Mouse (Mus musculus) stomach, embryonic 15.5 days (tissue): ENCODE measurements at regions not wholly inside any gene's neighbourhood (a gene's known extent, or its start where the extent isn't known, plus 50 kb on each side); places are given as distances from the start of the nearest gene placed in this dataset.
A peak's percentile ranks its signal among the peaks of the same experiment; 100 is the strongest.

Experiments
- ATAC-seq: fragments of 200-750 bp; cut with Nextera tagmentation; 2 replicates; pipeline ENCODE4 v1.8.0; 2017; ENCODE audit warnings: low read depth, moderate number of reproducible peaks, moderate TSS enrichment; ENCODE audit not compliant: insufficient read depth, low FRiP score
- H3K27ac ChIP-seq: fragments of 300-500 bp; sonication (generic); 2 replicates; pipeline ENCODE4 v1.5.1; 2015; ENCODE audit warnings: mild to moderate bottlenecking, inconsistent platforms
- H3K27me3 ChIP-seq: fragments of 300-500 bp; sonication (generic); replicated peaks from 2 replicates; pipeline ENCODE4 v1.6.1; 2015; ENCODE audit warnings: inconsistent platforms
- H3K36me3 ChIP-seq: fragments of 300-500 bp; sonication (generic); 2 replicates; pipeline ENCODE4 v1.6.1; 2015; ENCODE audit warnings: inconsistent platforms
- H3K4me1 ChIP-seq: fragments of 300-500 bp; sonication (generic); 2 replicates; pipeline ENCODE4 v1.6.1; 2015; ENCODE audit warnings: inconsistent platforms
- H3K4me2 ChIP-seq: fragments of 300-500 bp; sonication (generic); 2 replicates; pipeline ENCODE4 v1.6.1; 2015; ENCODE audit warnings: mild to moderate bottlenecking, inconsistent platforms
- H3K4me3 ChIP-seq: fragments of 300-500 bp; sonication (generic); replicated peaks from 2 replicates; pipeline ENCODE4 v1.5.1; 2015; ENCODE audit warnings: inconsistent platforms
- H3K9ac ChIP-seq: fragments of 300-500 bp; sonication (generic); 2 replicates; pipeline ENCODE4 v1.6.1; 2015; ENCODE audit warnings: inconsistent platforms
- H3K9me3 ChIP-seq: fragments of 300-500 bp; sonication (generic); 2 replicates; pipeline ENCODE4 v1.6.1; 2016; ENCODE audit warnings: inconsistent platforms
- WGBS: fragments of 180-500 bp; shearing (Covaris S2); methylation state at CpG from one replicate; pipeline ENCODE4 v1.1.7; 2015; 5-methylcytosine and 5-hydroxymethylcytosine counted together

DNA sequence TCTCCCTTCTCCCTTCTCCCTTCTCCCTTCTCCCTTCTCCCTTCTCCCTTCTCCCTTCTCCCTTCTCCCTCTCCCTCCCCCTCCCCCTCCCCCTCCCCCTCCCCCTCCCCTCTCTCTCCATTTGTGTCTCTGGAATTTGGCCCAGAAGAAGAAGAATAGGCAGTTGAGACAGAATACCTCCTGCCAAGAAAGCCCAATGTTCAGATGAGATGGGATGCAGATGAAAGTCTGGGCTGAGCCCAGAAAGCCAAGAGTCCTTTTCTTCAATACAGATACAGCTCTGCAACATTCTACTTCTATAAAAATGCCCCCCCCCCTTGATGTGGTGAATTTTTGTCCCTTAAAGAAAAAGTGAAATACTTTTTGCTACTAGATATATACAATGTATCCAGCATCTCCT, 489.2 kb downstream of the Kcnj2 start:
- Histone ChIP-seq H3K27ac (no peak overlapping the region), H3K27me3 (no peaks in the 10 kb centered on the region), H3K9me3 (no peaks in the 10 kb centered on the region), H3K36me3 (no peaks in the 10 kb centered on the region), H3K9ac (no peak overlapping the region), H3K4me3 (no peak overlapping the region), H3K4me2 (no peak overlapping the region), H3K4me1 (no peaks in the 10 kb centered on the region)
- ATAC-seq, result no peak

- Histone ChIP-seq H3K4me1 (no peaks in the 10 kb centered on the region), H3K27ac (no peak overlapping the region), H3K27me3 (no peaks in the 10 kb centered on the region), H3K4me3 (no peak overlapping the region), H3K9me3 (no peaks in the 10 kb centered on the region), H3K4me2 (no peak overlapping the region), H3K36me3 (no peaks in the 10 kb centered on the region), H3K9ac (no peak overlapping the region)
- WGBS, result 75% methylated on average over 6 of the region's 6 CpGs
- ATAC-seq, result no peak
These were observed 489.7 kb downstream of the Kcnj2 start for GRCm38 (mm10) chr11:111555615-111556014.

- Histone ChIP-seq H3K4me1 (no peaks in the 10 kb centered on the region), H3K27ac (no peak overlapping the region), H3K4me3 (no peak overlapping the region), H3K9me3 (no peaks in the 10 kb centered on the region), H3K27me3 (no peaks in the 10 kb centered on the region), H3K4me2 (no peak overlapping the region), H3K9ac (no peak overlapping the region), H3K36me3 (no peaks in the 10 kb centered on the region)
- ATAC-seq, result no peak
- 75% methylated on average over 9 of the region's 9 CpGs for WGBS
These were observed 492.6 kb downstream of the Kcnj2 start for GRCm38 (mm10) chr11:111558302-111559140.

DNA sequence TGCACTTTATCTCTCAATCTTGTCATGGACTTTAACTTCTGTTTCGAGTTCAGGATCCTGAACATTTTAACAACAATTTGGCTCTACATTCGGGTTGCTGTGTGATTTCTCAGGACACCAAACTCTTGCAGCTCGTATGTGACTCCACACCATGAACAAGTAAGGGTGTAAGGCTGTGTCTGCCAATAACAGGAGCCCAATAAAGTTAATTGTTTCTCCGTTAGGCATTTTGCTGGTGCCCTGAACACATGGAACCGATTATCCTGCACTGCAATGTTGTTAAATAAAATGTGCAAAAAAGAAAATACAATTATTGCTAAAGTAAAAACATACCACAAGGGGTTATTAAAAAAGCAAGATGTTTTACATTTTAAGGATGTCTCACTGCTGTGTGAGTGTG, 497.2 kb downstream of the Kcnj2 start:
- WGBS, result 72% methylated on average over 5 of the region's 5 CpGs

DNA sequence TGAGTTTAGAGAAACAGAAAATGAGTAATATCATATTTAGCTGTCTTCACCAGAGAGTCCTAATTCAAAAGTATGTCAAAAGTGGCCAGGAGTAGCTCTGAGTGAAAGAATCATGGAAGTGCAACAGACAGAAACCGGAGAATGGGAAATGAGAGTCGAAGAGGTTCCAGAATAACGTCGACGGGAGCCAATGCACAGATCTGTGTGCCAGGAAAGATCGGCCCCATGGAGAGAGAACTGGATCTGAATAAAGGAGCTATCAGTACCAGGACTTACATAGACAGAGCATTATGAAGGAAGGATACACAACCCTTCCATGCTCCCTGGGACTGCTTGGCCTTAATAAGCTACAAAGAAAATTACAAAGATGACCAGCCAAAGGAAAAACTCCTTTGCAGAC, 502.1 kb downstream of the Kcnj2 start:
- no peaks in the 10 kb centered on the region for H3K27me3 ChIP-seq
- H3K9ac ChIP-seq, result no peak overlapping the region
- no peaks in the 10 kb centered on the region for H3K9me3 ChIP-seq
- H3K27ac ChIP-seq, result no peak overlapping the region
- WGBS, result 82% methylated on average over 6 of the region's 6 CpGs
- no peak for ATAC-seq
- H3K4me1 ChIP-seq, result no peaks in the 10 kb centered on the region
- no peak overlapping the region for H3K4me2 ChIP-seq
- H3K36me3 ChIP-seq, result no peaks in the 10 kb centered on the region
- H3K4me3 ChIP-seq, result no peak overlapping the region

More for the DNA sequence above, 497.2 kb downstream of the Kcnj2 start:
- no peaks in the 10 kb centered on the region for H3K9me3 ChIP-seq
- H3K36me3 ChIP-seq, result no peaks in the 10 kb centered on the region
- ATAC-seq, result no peak
- H3K4me2 ChIP-seq, result no peak overlapping the region
- H3K27me3 ChIP-seq, result no peaks in the 10 kb centered on the region
- no peaks in the 10 kb centered on the region for H3K4me1 ChIP-seq
- H3K4me3 ChIP-seq, result no peak overlapping the region
- H3K27ac ChIP-seq, result no peak overlapping the region
- no peak overlapping the region for H3K9ac ChIP-seq

GRCm38 (mm10) chr11:111568876-111569275, 502.9 kb downstream of the Kcnj2 start:
- 77% methylated on average over 9 of the region's 9 CpGs for WGBS
- no peak for ATAC-seq

DNA sequence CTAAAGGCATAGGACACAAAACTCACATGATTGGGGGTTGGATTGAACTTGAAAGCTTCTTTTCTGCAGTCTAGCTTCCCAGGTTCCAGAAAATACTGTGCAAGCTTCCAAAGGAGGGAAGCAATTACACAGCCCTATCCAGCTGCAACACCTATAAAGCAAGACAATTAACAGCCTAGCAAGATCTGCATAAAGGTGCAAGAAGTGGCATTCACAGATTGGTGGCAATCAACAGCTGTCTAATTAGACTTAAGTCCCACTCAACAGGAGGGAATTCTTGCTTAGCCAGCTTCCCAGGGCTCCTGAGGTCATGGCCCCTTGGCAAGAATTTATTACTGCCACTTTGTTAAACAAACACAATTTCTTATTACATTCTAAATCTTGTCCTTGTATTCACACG, 511.9 kb downstream of the Kcnj2 start:
- Histone ChIP-seq H3K4me1 (no peaks in the 10 kb centered on the region), H3K4me2 (no peak overlapping the region), H3K27ac (no peak overlapping the region), H3K4me3 (no peak overlapping the region), H3K27me3 (no peaks in the 10 kb centered on the region), H3K9me3 (no peaks in the 10 kb centered on the region), H3K36me3 (no peaks in the 10 kb centered on the region), H3K9ac (no peak overlapping the region)
- no peak for ATAC-seq
- WGBS, result 17% methylated on average over 1 of the region's 1 CpGs

More at GRCm38 (mm10) chr11:111568876-111569275, 502.9 kb downstream of the Kcnj2 start:
- H3K36me3 ChIP-seq, result no peaks in the 10 kb centered on the region
- H3K9ac ChIP-seq, result no peak overlapping the region
- no peak overlapping the region for H3K27ac ChIP-seq
- no peaks in the 10 kb centered on the region for H3K27me3 ChIP-seq
- H3K4me2 ChIP-seq, result no peak overlapping the region
- H3K4me1 ChIP-seq, result no peaks in the 10 kb centered on the region
- no peaks in the 10 kb centered on the region for H3K9me3 ChIP-seq
- no peak overlapping the region for H3K4me3 ChIP-seq

DNA sequence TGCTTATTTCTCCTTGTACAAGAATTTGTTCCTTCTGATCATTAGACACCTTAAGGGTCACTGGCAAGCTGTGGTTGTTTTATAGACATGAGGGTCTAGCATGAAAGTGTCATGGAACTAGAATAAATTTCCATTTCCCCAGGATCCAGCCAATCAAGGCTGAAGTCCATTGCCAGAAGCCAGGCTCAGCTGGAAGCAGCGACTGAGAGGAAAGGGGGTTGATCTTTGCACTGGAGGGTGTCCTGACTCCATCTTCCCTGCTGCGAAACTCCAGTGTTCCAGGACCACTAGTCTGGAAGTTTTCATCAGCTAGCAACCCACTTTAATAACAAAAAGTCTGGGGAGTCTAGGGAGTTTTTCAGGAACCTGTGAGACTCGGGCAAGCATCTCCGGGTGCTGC, 517.0 kb downstream of the Kcnj2 start:
- Histone ChIP-seq H3K27ac (no peak overlapping the region), H3K27me3 (no peaks in the 10 kb centered on the region), H3K4me3 (no peak overlapping the region), H3K9me3 (no peaks in the 10 kb centered on the region), H3K36me3 (no peaks in the 10 kb centered on the region), H3K4me1 (no peaks in the 10 kb centered on the region), H3K4me2 (no peak overlapping the region), H3K9ac (no peak overlapping the region)
- no peak for ATAC-seq
- WGBS, result 63% methylated on average over 4 of the region's 4 CpGs

DNA sequence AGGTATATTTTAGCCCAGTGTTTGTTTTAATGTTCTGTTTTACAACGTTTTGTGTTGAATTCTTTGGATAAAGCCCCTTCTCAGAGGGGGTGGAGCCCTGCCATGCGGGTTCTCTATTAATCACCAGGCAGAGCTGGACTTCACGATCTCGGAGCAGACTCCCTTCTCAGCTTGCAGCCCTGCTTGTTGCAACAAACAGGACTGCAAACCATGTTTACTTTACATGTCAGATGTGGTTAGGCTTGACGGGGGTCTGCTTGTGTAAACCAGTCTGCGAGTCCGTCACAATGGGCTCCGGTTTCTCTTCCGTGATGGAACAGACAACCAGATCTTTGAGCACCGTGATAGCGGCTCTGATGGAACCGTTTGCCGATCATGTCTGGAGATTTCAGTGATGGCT, 517.6 kb downstream of the Kcnj2 start:
- H3K4me3 ChIP-seq, result peak overlapping the region; percentile 25

DNA sequence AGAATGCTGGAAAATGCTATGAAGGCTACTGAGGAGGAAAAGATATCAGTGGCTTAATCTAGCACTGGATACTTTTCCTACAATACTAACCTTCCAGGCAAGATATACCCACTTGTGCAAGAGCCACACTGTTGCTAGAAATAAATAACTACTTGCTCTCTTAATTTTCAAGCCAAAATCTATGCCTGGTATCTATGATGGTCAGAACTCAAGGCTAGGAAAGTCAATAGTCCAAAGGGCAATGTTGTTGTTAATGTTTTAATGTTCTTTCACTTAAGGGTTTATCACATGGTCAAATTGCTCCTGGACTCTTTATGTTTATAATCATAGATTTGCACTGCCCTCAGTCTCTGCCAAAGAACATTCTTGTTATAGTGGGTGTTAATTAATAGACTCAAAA, 533.5 kb downstream of the Kcnj2 start:
- H3K27ac ChIP-seq, result no peak overlapping the region
- H3K9me3 ChIP-seq, result no peaks in the 10 kb centered on the region
- no peak overlapping the region for H3K4me2 ChIP-seq
- H3K36me3 ChIP-seq, result no peaks in the 10 kb centered on the region
- H3K4me3 ChIP-seq, result no peak overlapping the region
- no peak overlapping the region for H3K9ac ChIP-seq
- no peak for ATAC-seq
- no peaks in the 10 kb centered on the region for H3K27me3 ChIP-seq
- H3K4me1 ChIP-seq, result no peaks in the 10 kb centered on the region

More for the DNA sequence above, 517.6 kb downstream of the Kcnj2 start:
- Histone ChIP-seq H3K9ac (no peak overlapping the region), H3K36me3 (no peaks in the 10 kb centered on the region), H3K27me3 (no peaks in the 10 kb centered on the region), H3K27ac (no peak overlapping the region), H3K9me3 (no peaks in the 10 kb centered on the region), H3K4me1 (no peaks in the 10 kb centered on the region), H3K4me2 (peak overlapping the region; percentile 51)
- ATAC-seq, result no peak
- WGBS, result 24% methylated on average over 13 of the region's 13 CpGs

DNA sequence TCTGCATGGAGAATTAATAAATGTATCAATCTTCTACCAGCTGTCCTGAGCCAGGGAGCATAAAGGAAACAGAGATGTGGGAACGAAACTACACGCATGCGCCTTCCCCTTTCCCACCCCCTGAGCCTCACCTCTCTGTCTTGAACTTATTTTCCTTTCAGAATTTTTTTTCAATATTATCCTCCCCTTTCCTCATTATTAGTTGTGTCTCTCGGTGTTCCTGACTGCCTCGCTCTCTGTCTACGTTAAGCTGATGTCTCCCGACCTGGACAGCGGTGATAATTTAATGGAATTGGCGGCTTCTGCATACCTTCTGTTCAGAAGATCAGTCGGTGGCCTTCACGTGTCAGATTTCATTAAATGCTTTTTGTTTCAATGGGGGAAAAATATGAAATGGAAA, 539.2 kb downstream of the Kcnj2 start:
- Histone ChIP-seq H3K4me3 (no peak overlapping the region), H3K4me2 (no peak overlapping the region), H3K27me3 (no peaks in the 10 kb centered on the region), H3K4me1 (no peaks in the 10 kb centered on the region), H3K9ac (no peak overlapping the region), H3K9me3 (no peaks in the 10 kb centered on the region), H3K27ac (no peak overlapping the region), H3K36me3 (no peaks in the 10 kb centered on the region)
- ATAC-seq, result no peak
- 78% methylated on average over 11 of the region's 11 CpGs for WGBS

DNA sequence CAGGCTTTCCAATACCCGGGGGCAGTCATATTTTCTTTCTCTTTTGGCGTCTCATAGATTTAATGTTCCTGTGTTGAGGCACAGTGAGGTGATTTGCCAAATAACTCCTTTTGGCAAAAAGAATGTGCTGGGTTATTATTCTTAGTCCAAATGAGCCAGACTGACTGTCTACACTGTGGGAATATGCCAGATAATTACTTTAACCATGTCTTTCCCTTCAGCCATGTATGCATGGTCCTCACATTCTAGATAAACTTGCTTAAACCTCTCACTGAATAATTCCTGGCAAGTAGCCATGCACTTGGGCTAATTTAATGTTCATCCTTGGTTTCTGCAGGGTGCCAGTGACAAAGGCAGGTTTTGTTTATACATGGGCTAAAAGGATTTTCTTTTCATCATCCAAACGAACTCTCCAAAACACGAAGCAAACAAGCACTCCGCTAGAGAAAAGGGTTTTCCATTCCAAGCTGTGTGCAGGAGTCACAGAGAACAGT, 544.6 kb downstream of the Kcnj2 start:
- no peak for ATAC-seq
- no peak overlapping the region for H3K9ac ChIP-seq
- no peaks in the 10 kb centered on the region for H3K4me1 ChIP-seq
- no peak overlapping the region for H3K27ac ChIP-seq
- no peaks in the 10 kb centered on the region for H3K9me3 ChIP-seq
- H3K4me3 ChIP-seq, result no peak overlapping the region
- WGBS, result 45% methylated on average over 5 of the region's 5 CpGs
- H3K4me2 ChIP-seq, result no peak overlapping the region
- no peaks in the 10 kb centered on the region for H3K27me3 ChIP-seq
- no peaks in the 10 kb centered on the region for H3K36me3 ChIP-seq

- 89% methylated on average over 7 of the region's 7 CpGs for WGBS
- Histone ChIP-seq H3K27ac (no peak overlapping the region), H3K4me2 (no peak overlapping the region), H3K36me3 (no peaks in the 10 kb centered on the region), H3K9me3 (no peaks in the 10 kb centered on the region), H3K4me1 (no peaks in the 10 kb centered on the region), H3K27me3 (no peaks in the 10 kb centered on the region), H3K9ac (no peak overlapping the region), H3K4me3 (no peak overlapping the region)
- ATAC-seq, result no peak
These were observed 577.6 kb downstream of the Kcnj2 start for GRCm38 (mm10) chr11:111643603-111644002.
